Mouse (Mus musculus) G1E-ER4 (cell line): Measurements from ENCODE around the gene Isoc2a. TPM values are rescaled to one million over a fixed set of nuclear protein-coding genes. Genes with fewer than 3 reads are reported as not detected.

Source experiments
- GATA1 ChIP-seq: IDR thresholded peaks from one replicate; pipeline ENCODE4 v1.8.0; 2012; ENCODE audit warnings: low read length, inconsistent platforms
- polyA plus RNA-seq: library from polyadenylated mRNA; stranded (reverse); fragments of >175 nt; gene quantifications from 2 replicates; pipeline ENCODE4 v1.2.3, GENCODE M21; 2012

Gene Isoc2a
- polyA plus RNA-seq, 1 experiment, result 10.8 TPM

GRCm38 (mm10) chr7:4857321-4857720, 19.6 kb upstream of the Isoc2a start:
- TF ChIP-seq GATA1, result no peak

- TF ChIP-seq GATA1, result no peak
Observed at GRCm38 (mm10) chr7:4859418-4859978, 17.5 kb upstream of the Isoc2a start.

- no peak for TF ChIP-seq GATA1
Observed at GRCm38 (mm10) chr7:4863041-4863440, 13.9 kb upstream of the Isoc2a start.

- TF ChIP-seq GATA1, result no peak
Observed at GRCm38 (mm10) chr7:4863541-4864080, 13.3 kb upstream of the Isoc2a start.

GRCm38 (mm10) chr7:4864130-4864845, 12.7 kb upstream of the Isoc2a start:
- no peak for TF ChIP-seq GATA1

- TF ChIP-seq GATA1, result no peak
Observed at GRCm38 (mm10) chr7:4865090-4865489, 11.9 kb upstream of the Isoc2a start.

- TF ChIP-seq GATA1, result no peak
Observed at GRCm38 (mm10) chr7:4865579-4866493, 11.1 kb upstream of the Isoc2a start.

GRCm38 (mm10) chr7:4866631-4867180, 10.2 kb upstream of the Isoc2a start:
- TF ChIP-seq GATA1, result no peak

GRCm38 (mm10) chr7:4870133-4870532, 6.8 kb upstream of the Isoc2a start, which contains the start of gene Isoc2b:
Gene Isoc2b, minus strand, starts transcription at chr7:4870258.
- no peak for TF ChIP-seq GATA1

GRCm38 (mm10) chr7:4877226-4877625, 273 bp downstream of the Isoc2a start:
- TF ChIP-seq GATA1, result no peak

GRCm38 (mm10) chr7:4878186-4878585, 1.2 kb downstream of the Isoc2a start:
- no peak for TF ChIP-seq GATA1

GRCm38 (mm10) chr7:4886680-4887079, 9.7 kb downstream of the Isoc2a start:
- no peak for TF ChIP-seq GATA1

- TF ChIP-seq GATA1, result no peak
Observed at GRCm38 (mm10) chr7:4895186-4895585, 18.2 kb downstream of the Isoc2a start.

- TF ChIP-seq GATA1, result no peak
Observed at GRCm38 (mm10) chr7:4898851-4899648, 22.1 kb downstream of the Isoc2a start.
